Mouse (Mus musculus) forebrain, embryonic 16.5 days (tissue): Measurements from ENCODE around the gene Dph3. TPM values are rescaled to one million over a fixed set of nuclear protein-coding genes. Genes with fewer than 3 reads are reported as not detected.

Experiments
- ATAC-seq: fragments of 200-750 bp; cut with Nextera tagmentation; 2 replicates; pipeline ENCODE4 v1.8.0; 2017; ENCODE audit warnings: mild to moderate bottlenecking, moderate library complexity
- H3K27ac ChIP-seq: fragments of 300-500 bp; sonication (generic); 2 replicates; pipeline ENCODE4 v1.5.1; 2014; ENCODE audit warnings: low read length, control low read depth
- H3K27me3 ChIP-seq: fragments of 300-500 bp; sonication (generic); replicated peaks from 2 replicates; pipeline ENCODE4 v1.6.1; 2014; ENCODE audit warnings: low read length; ENCODE audit not compliant: control insufficient read depth, insufficient read depth
- H3K36me3 ChIP-seq: fragments of 300-500 bp; sonication (generic); 2 replicates; pipeline ENCODE4 v1.6.1; 2014; ENCODE audit not compliant: control insufficient read depth, insufficient read depth
- H3K4me1 ChIP-seq: fragments of 300-500 bp; sonication (generic); replicated peaks from 2 replicates; pipeline ENCODE4 v1.6.1; 2014; ENCODE audit warnings: low read length; ENCODE audit not compliant: control insufficient read depth, insufficient read depth
- H3K4me2 ChIP-seq: fragments of 300-500 bp; sonication (generic); 2 replicates; pipeline ENCODE4 v1.6.1; 2014; ENCODE audit warnings: mild to moderate bottlenecking, low read length, control low read depth
- H3K4me3 ChIP-seq: fragments of 300-500 bp; sonication (generic); replicated peaks from 2 replicates; pipeline ENCODE4 v1.5.1; 2014; ENCODE audit warnings: mild to moderate bottlenecking, low read length, control low read depth
- H3K9ac ChIP-seq: fragments of 300-500 bp; sonication (generic); replicated peaks from 2 replicates; pipeline ENCODE4 v1.6.1; 2014; ENCODE audit warnings: low read depth, low read length, control low read depth
- H3K9me3 ChIP-seq: fragments of 300-500 bp; sonication (generic); 2 replicates; pipeline ENCODE4 v1.6.1; 2016; ENCODE audit warnings: low read length; ENCODE audit not compliant: control insufficient read depth
- WGBS: fragments of 180-500 bp; shearing (Covaris S2); extraction: QIAGEN DNeasy Blood & Tissue Kit; methylation state at CpG from one replicate; pipeline ENCODE4 v1.1.7; 2014; 5-methylcytosine and 5-hydroxymethylcytosine counted together
- polyA plus RNA-seq: library from polyadenylated mRNA; unstranded; fragments of >200 nt; fragmentation: Nextera tagmentation; extraction: Ambion mirVana; gene quantifications from 2 replicates; pipeline ENCODE4 v1.2.1, GENCODE M21; 2015

The Dph3 gene
- polyA plus RNA-seq, 1 experiment from 2014 or later = 71.8 TPM

GRCm38 (mm10) chr14:32106911-32107310 is 21.4 kb upstream of the Dph3 start:
- Histone ChIP-seq H3K4me2 (no peak overlapping the region), H3K9ac (no peak overlapping the region), H3K27me3 (no peaks in the 10 kb centered on the region), H3K36me3 (no peaks in the 10 kb centered on the region), H3K9me3 (no peaks in the 10 kb centered on the region), H3K4me3 (no peak overlapping the region), H3K27ac (no peak overlapping the region), H3K4me1 (no peaks in the 10 kb centered on the region)
- 91% methylated on average over 4 of the region's 4 CpGs for WGBS
- no peak for ATAC-seq

GRCm38 (mm10) chr14:32105663-32106062 is 20.1 kb upstream of the Dph3 start:
- no peak overlapping the region for H3K27ac ChIP-seq
- H3K4me2 ChIP-seq = no peak overlapping the region
- H3K36me3 ChIP-seq = no peaks in the 10 kb centered on the region
- no peaks in the 10 kb centered on the region for H3K4me1 ChIP-seq
- ATAC-seq = no peak
- H3K27me3 ChIP-seq = no peaks in the 10 kb centered on the region
- H3K4me3 ChIP-seq = no peak overlapping the region
- no peak overlapping the region for H3K9ac ChIP-seq
- 65% methylated on average over 7 of the region's 7 CpGs for WGBS
- no peaks in the 10 kb centered on the region for H3K9me3 ChIP-seq

GRCm38 (mm10) chr14:32103556-32103955 is 18.0 kb upstream of the Dph3 start:
- Histone ChIP-seq H3K4me2 (no peak overlapping the region), H3K9me3 (no peaks in the 10 kb centered on the region), H3K27ac (no peak overlapping the region), H3K36me3 (peaks cover 15% of the 10 kb centered on the region), H3K27me3 (no peaks in the 10 kb centered on the region), H3K4me1 (no peaks in the 10 kb centered on the region), H3K9ac (no peak overlapping the region), H3K4me3 (no peak overlapping the region)
- WGBS = 89% methylated on average over 4 of the region's 4 CpGs
- no peak for ATAC-seq

GRCm38 (mm10) chr14:32098951-32099350 is 13.4 kb upstream of the Dph3 start:
- H3K4me2 ChIP-seq = no peak overlapping the region
- H3K4me1 ChIP-seq = no peaks in the 10 kb centered on the region
- no peak overlapping the region for H3K4me3 ChIP-seq
- no peak for ATAC-seq
- 90% methylated on average over 3 of the region's 3 CpGs for whole genome bisulfite sequencing
- peaks cover 22% of the 10 kb centered on the region for H3K36me3 ChIP-seq
- H3K27me3 ChIP-seq = no peaks in the 10 kb centered on the region
- H3K9ac ChIP-seq = no peak overlapping the region
- no peaks in the 10 kb centered on the region for H3K9me3 ChIP-seq
- no peak overlapping the region for H3K27ac ChIP-seq

GRCm38 (mm10) chr14:32097691-32098090 is 12.2 kb upstream of the Dph3 start:
- peaks cover 25% of the 10 kb centered on the region for H3K36me3 ChIP-seq

GRCm38 (mm10) chr14:32096740-32097139 is 11.2 kb upstream of the Dph3 start:
- Histone ChIP-seq H3K9me3 (no peaks in the 10 kb centered on the region), H3K9ac (no peak overlapping the region), H3K36me3 (peaks cover 25% of the 10 kb centered on the region), H3K4me2 (no peak overlapping the region), H3K4me3 (no peak overlapping the region), H3K4me1 (no peaks in the 10 kb centered on the region), H3K27ac (no peak overlapping the region), H3K27me3 (no peaks in the 10 kb centered on the region)
- WGBS = 91% methylated on average over 5 of the region's 5 CpGs
- ATAC-seq = no peak

More at GRCm38 (mm10) chr14:32097691-32098090, 12.2 kb upstream of the Dph3 start:
- Histone ChIP-seq H3K9ac (no peak overlapping the region), H3K9me3 (no peaks in the 10 kb centered on the region), H3K4me3 (no peak overlapping the region), H3K27ac (no peak overlapping the region), H3K4me1 (no peaks in the 10 kb centered on the region), H3K27me3 (no peaks in the 10 kb centered on the region), H3K4me2 (no peak overlapping the region)
- ATAC-seq = no peak
- WGBS = 94% methylated on average over 7 of the region's 7 CpGs

- Histone ChIP-seq H3K9ac (no peak overlapping the region), H3K27me3 (no peaks in the 10 kb centered on the region), H3K4me2 (no peak overlapping the region), H3K4me3 (no peak overlapping the region), H3K4me1 (no peaks in the 10 kb centered on the region), H3K27ac (no peak overlapping the region), H3K36me3 (peaks cover 25% of the 10 kb centered on the region), H3K9me3 (no peaks in the 10 kb centered on the region)
- no peak for ATAC-seq
- WGBS = 76% methylated on average over 5 of the region's 5 CpGs
Measured at GRCm38 (mm10) chr14:32095646-32096045, 10.1 kb upstream of the Dph3 start.

GRCm38 (mm10) chr14:32093500-32094117 is 8.1 kb upstream of the Dph3 start:
- H3K36me3 ChIP-seq = peaks cover 10% of the 10 kb centered on the region; the same call in 1 of the 2 replicates
- no peak overlapping the region for H3K9ac ChIP-seq
- H3K9me3 ChIP-seq = no peaks in the 10 kb centered on the region
- no peaks in the 10 kb centered on the region for H3K27me3 ChIP-seq
- no peak overlapping the region for H3K4me2 ChIP-seq
- no peak for ATAC-seq
- H3K4me1 ChIP-seq = no peaks in the 10 kb centered on the region
- 95% methylated on average over 11 of the region's 11 CpGs for WGBS
- H3K27ac ChIP-seq = no peak overlapping the region
- H3K4me3 ChIP-seq = no peak overlapping the region

- H3K36me3 ChIP-seq = peaks cover 7% of the 10 kb centered on the region; the same call in 1 of the 2 replicates
- no peak overlapping the region for H3K4me3 ChIP-seq
- 73% methylated on average over 1 of the region's 1 CpGs for WGBS
- H3K9me3 ChIP-seq = no peaks in the 10 kb centered on the region
- H3K27ac ChIP-seq = no peak overlapping the region
- no peak overlapping the region for H3K4me2 ChIP-seq
- no peak for ATAC-seq
- H3K9ac ChIP-seq = no peak overlapping the region
- H3K27me3 ChIP-seq = no peaks in the 10 kb centered on the region
- no peaks in the 10 kb centered on the region for H3K4me1 ChIP-seq
Measured at GRCm38 (mm10) chr14:32093018-32093417, 7.5 kb upstream of the Dph3 start.

GRCm38 (mm10) chr14:32091704-32092103 is 6.2 kb upstream of the Dph3 start:
- H3K9ac ChIP-seq = no peak overlapping the region
- H3K27me3 ChIP-seq = no peaks in the 10 kb centered on the region
- WGBS = 89% methylated on average over 4 of the region's 4 CpGs
- ATAC-seq = no peak
- peaks cover 6% of the 10 kb centered on the region; the same call in 1 of the 2 replicates for H3K36me3 ChIP-seq
- peaks cover 3% of the 10 kb centered on the region for H3K4me1 ChIP-seq
- no peak overlapping the region for H3K27ac ChIP-seq
- H3K4me2 ChIP-seq = no peak overlapping the region
- no peaks in the 10 kb centered on the region for H3K9me3 ChIP-seq
- H3K4me3 ChIP-seq = no peak overlapping the region
